8 mouse cellular contexts compared by ENCODE assay signal in the genomic region with DNA sequence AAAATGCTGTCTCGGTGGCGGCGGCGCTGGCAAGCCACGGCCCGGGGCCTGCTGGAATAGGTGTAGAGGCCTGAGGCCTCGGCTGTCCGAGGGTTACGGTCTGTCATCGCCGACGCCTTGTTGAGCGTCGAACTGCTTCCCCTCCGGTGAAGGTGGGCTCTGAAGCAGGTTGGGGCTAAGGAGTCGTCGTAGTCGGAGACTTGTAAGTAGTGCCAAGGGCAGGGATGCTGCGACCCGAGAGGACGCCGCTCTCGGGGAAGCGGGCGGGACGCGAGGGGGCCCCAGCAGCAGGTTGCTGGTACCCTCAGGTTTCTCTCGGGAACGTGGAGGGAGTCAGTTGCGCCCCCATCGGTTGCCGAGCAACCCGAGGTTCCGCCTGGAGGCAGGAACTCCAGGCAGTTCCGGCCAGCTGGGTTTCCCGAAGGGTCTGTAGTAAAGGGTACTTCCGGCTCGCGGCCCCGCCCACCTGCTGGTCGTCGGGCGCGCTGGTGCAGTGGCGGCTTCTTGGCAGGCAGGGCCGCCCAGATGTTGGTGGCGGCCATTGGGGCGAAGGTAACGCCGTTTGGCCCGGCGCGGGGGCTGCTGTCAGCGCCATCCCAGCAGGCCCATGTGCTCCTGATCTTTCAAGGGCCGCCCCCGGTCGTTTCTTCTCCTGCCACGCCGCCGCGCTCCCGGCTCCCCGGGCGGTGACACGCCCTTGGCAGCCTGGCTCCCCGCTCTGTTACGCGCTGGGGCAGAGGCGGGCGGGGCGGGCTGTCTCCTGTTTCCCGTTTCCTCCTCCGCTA. TPM values are rescaled to one million over a fixed set of nuclear protein-coding genes. Genes with fewer than 3 reads are reported as not detected.
A peak's percentile ranks its signal among the peaks of the same experiment; 100 is the strongest.
DNase-seq lines count a peak whose midpoint lies in the region; ATAC-seq lines count a peak whose summit lies in the region.
"Not testable (repeated sequence)": the region's sequence is repeated elsewhere in the genome, so short reads cannot be mapped to it uniquely, and the experiment has no call there.

Gene Rsph3b (minus strand): TSS at position 699 of the 785 bp plus-strand sequence.

- H3K27ac ChIP-seq in forebrain, embryonic 11.5 days (ENCODE audit: low read depth, low read length), result peak within 1 kb of the TSS; percentile 46
- H3K27ac ChIP-seq in heart, embryonic 15.5 days, result peak within 1 kb of the TSS; percentile 95
- peak within 1 kb of the TSS; percentile 71 for H3K27ac ChIP-seq in liver, embryonic 13.5 days
- peak within 1 kb of the TSS; percentile 92 for H3K27ac ChIP-seq in stomach, embryonic 15.5 days

- peak within 1 kb of the TSS; percentile 50 for H3K4me2 ChIP-seq in forebrain, embryonic 11.5 days (ENCODE audit: low read depth, low read length, severe bottlenecking)
- peak within 1 kb of the TSS; percentile 72 for H3K4me2 ChIP-seq in heart, embryonic 15.5 days
- H3K4me2 ChIP-seq in liver, embryonic 13.5 days, result peak within 1 kb of the TSS; percentile 87
- H3K4me2 ChIP-seq in stomach, embryonic 15.5 days, result peak within 1 kb of the TSS; percentile 57

- not testable (repeated sequence) for H3K27me3 ChIP-seq in forebrain, embryonic 11.5 days (ENCODE audit: control insufficient read depth, insufficient read depth, low read length); heart, embryonic 15.5 days; liver, embryonic 13.5 days; stomach, embryonic 15.5 days (replicated peaks)

- H3K9me3 ChIP-seq in forebrain, embryonic 11.5 days (ENCODE audit: control insufficient read depth, low read length); heart, embryonic 15.5 days (replicated peaks); liver, embryonic 13.5 days (replicated peaks); stomach, embryonic 15.5 days: not testable (repeated sequence)

- H3K9ac ChIP-seq in forebrain, embryonic 11.5 days (ENCODE audit: low read length), result peak within 1 kb of the TSS; percentile 55
- H3K9ac ChIP-seq in heart, embryonic 15.5 days, result peak within 1 kb of the TSS; percentile 73
- H3K9ac ChIP-seq in liver, embryonic 13.5 days, result peak within 1 kb of the TSS; percentile 73
- H3K9ac ChIP-seq in stomach, embryonic 15.5 days, result peak within 1 kb of the TSS; percentile 29; the same call in 1 of the 2 replicates

- peak; percentile 68 for DNase-seq in CD4-positive, CD25-positive, alpha-beta regulatory T cell, adult 2 months (ENCODE audit: low read depth, low spot score)
- peak; percentile 30 for DNase-seq in c-Kit-positive CD71-negative TER-119-negative erythroid progenitor cells, embryonic 14.5 days (ENCODE audit: low read depth)
- DNase-seq in forebrain, embryonic 11.5 days (ENCODE audit: low spot score), result peak; percentile 93
- DNase-seq in kidney, postnatal 25 days, result peak; percentile 88 to 94
- peak; percentile 70 for DNase-seq in liver, embryonic 13.5 days
- DNase-seq in natural killer cell, adult 2 months (ENCODE audit: low spot score in 2 of 2), result peak; percentile 64 to 67

- H3K36me3 ChIP-seq in forebrain, embryonic 11.5 days (ENCODE audit: control insufficient read depth, insufficient read depth, low read length); heart, embryonic 15.5 days; liver, embryonic 13.5 days; stomach, embryonic 15.5 days: not testable (repeated sequence)

- H3K4me3 ChIP-seq in forebrain, embryonic 11.5 days (ENCODE audit: low read depth, low read length), result peak within 1 kb of the TSS; percentile 46
- H3K4me3 ChIP-seq in heart, embryonic 15.5 days, result peak within 1 kb of the TSS; percentile 67
- peak within 1 kb of the TSS; percentile 69 for H3K4me3 ChIP-seq in liver, embryonic 13.5 days (replicated peaks)
- H3K4me3 ChIP-seq in stomach, embryonic 15.5 days (replicated peaks), result peak within 1 kb of the TSS; percentile 61

- under 1% methylated on average over 61 of the region's 73 CpGs for WGBS in forebrain, embryonic 11.5 days
- WGBS in heart, embryonic 15.5 days, result under 1% methylated on average over 73 of the region's 73 CpGs
- WGBS in liver, embryonic 13.5 days (ENCODE audit: insufficient replicate concordance), result under 1% methylated on average over 72 of the region's 73 CpGs
- under 1% methylated on average over 72 of the region's 73 CpGs for WGBS in stomach, embryonic 15.5 days

- ATAC-seq in forebrain, embryonic 11.5 days (replicated peaks; ENCODE audit: low FRiP score), result peak; percentile 98
- ATAC-seq in heart, embryonic 15.5 days (replicated peaks; ENCODE audit: insufficient number of reproducible peaks, insufficient read depth, low FRiP score, low read depth), result peak; percentile 97
- peak; percentile 93 for ATAC-seq in liver, embryonic 13.5 days (ENCODE audit: low read depth)
- peak; percentile 96 for ATAC-seq in stomach, embryonic 15.5 days (ENCODE audit: insufficient read depth, low FRiP score, low read depth)

- H3K4me1 ChIP-seq in forebrain, embryonic 11.5 days (replicated peaks; ENCODE audit: control insufficient read depth, insufficient read depth, low read length); heart, embryonic 15.5 days (replicated peaks); liver, embryonic 13.5 days (replicated peaks); stomach, embryonic 15.5 days: not testable (repeated sequence)

RNA-seq across cellular contexts. Expression of gene Rsph3b, which starts in this region (rescaled TPM):
- polyA plus RNA-seq in forebrain, embryonic 11.5 days (2014; fragmentation: Nextera tagmentation; extraction: Ambion mirVana), result 43.5 and 48.5 TPM in 2 replicates
- polyA plus RNA-seq in heart, embryonic 15.5 days (2015; fragmentation: Nextera tagmentation; extraction: Ambion mirVana), result 66.3 and 68.9 TPM in 2 replicates
- polyA plus RNA-seq in liver, embryonic 13.5 days (2015; fragmentation: Nextera tagmentation; extraction: Ambion mirVana), result 13.7 and 17.2 TPM in 2 replicates
- 51.0 and 54.0 TPM in 2 replicates for polyA plus RNA-seq in stomach, embryonic 15.5 days (2015; fragmentation: Nextera tagmentation; extraction: Ambion mirVana)

Comparison
In these comparisons a context has a peak if more than half of its experiments do, and no peak if none do; other contexts are left out.
1. Peak in every context shown above with its lines: DNase-seq, ATAC-seq, H3K4me3 ChIP-seq and H3K27ac ChIP-seq.
2. DNase-seq: peak in every context shown above with its lines; median percentile 93 in forebrain, embryonic 11.5 days; 91 in kidney, postnatal 25 days; 70 in liver, embryonic 13.5 days; 68 in CD4-positive, CD25-positive, alpha-beta regulatory T cell, adult 2 months; 66 in natural killer cell, adult 2 months; 30 in c-Kit-positive CD71-negative TER-119-negative erythroid progenitor cells, embryonic 14.5 days.